Mouse (Mus musculus) E14TG2a.4 (cell line): ENCODE results near the gene Il17a.

Source experiments
- CTCF ChIP-seq: conservative IDR thresholded peaks from 2 replicates; pipeline ENCODE4 v1.5.1; 2014; ENCODE audit warnings: low read length
- NANOG ChIP-seq: IDR thresholded peaks from 2 replicates; pipeline ENCODE4 v1.6.1; 2014; ENCODE audit warnings: borderline replicate concordance, low read length, mixed read lengths
- POU5F1 ChIP-seq: IDR thresholded peaks from 2 replicates; pipeline ENCODE4 v1.6.1; 2014; ENCODE audit warnings: low read length, borderline replicate concordance

- TF ChIP-seq CTCF, result no peak
- TF ChIP-seq POU5F1, result no peak
- no peak for TF ChIP-seq NANOG
Measured at GRCm38 (mm10) chr1:20759799-20760198, 29.1 kb downstream of the Il17a start.
